Mouse (Mus musculus) layer of hippocampus, adult 2 months (tissue): ENCODE data around the gene Gpbp1l1. TPM values are rescaled to one million over a fixed set of nuclear protein-coding genes. Genes with fewer than 3 reads are reported as not detected.

Experiments
- DNase-seq, 2 experiments: peaks; one replicate each; pipeline ENCODE4 v3.0.0; 2022; ENCODE audit warnings: low spot score in 2 of 2
- H3K27ac ChIP-seq: fragments of 200-600 bp; 2 replicates; pipeline ENCODE4 v1.8.1; 2022
- H3K4me3 ChIP-seq: fragments of 200-600 bp; 2 replicates; pipeline ENCODE4 v1.8.1; 2022; ENCODE audit warnings: mild to moderate bottlenecking
- CTCF ChIP-seq: fragments of 200-600 bp; conservative IDR thresholded peaks from 2 replicates; pipeline ENCODE4 v1.8.1; 2022; ENCODE audit warnings: antibody characterized with exemption, mild to moderate bottlenecking, moderate library complexity
- long read RNA-seq, 2 experiments: library from polyadenylated mRNA; stranded (forward); transcript quantifications; one replicate each; pipeline ENCODE4 v2.0.0; 2021; ENCODE audit warnings: borderline mapping rate in 2 of 2
- total RNA-seq, 2 experiments: library from RNA; stranded (reverse); gene quantifications; 2 replicates each; pipeline ENCODE4 v1.2.3; 2021

The Gpbp1l1 gene
- 10 to 100 TPM; 38.2 to 45.0 TPM for total RNA-seq
- long read RNA-seq, experiment 1, transcript Gpbp1l1-201 (12 exons, 3,588 nt) = major isoform, 18 of 21 reads
- long read RNA-seq, experiment 1, partial matches to known transcripts = 1 of 21 reads
- long read RNA-seq, experiment 1, other reads (novel, unspliced or antisense) = 2 of 21 reads
- long read RNA-seq, experiment 2, transcript Gpbp1l1-201 (12 exons, 3,588 nt) = major isoform, 9 of 13 reads
- long read RNA-seq, experiment 2, partial matches to known transcripts = 0 of 13 reads
- long read RNA-seq, experiment 2, other reads (novel, unspliced or antisense) = 4 of 13 reads

DNA sequence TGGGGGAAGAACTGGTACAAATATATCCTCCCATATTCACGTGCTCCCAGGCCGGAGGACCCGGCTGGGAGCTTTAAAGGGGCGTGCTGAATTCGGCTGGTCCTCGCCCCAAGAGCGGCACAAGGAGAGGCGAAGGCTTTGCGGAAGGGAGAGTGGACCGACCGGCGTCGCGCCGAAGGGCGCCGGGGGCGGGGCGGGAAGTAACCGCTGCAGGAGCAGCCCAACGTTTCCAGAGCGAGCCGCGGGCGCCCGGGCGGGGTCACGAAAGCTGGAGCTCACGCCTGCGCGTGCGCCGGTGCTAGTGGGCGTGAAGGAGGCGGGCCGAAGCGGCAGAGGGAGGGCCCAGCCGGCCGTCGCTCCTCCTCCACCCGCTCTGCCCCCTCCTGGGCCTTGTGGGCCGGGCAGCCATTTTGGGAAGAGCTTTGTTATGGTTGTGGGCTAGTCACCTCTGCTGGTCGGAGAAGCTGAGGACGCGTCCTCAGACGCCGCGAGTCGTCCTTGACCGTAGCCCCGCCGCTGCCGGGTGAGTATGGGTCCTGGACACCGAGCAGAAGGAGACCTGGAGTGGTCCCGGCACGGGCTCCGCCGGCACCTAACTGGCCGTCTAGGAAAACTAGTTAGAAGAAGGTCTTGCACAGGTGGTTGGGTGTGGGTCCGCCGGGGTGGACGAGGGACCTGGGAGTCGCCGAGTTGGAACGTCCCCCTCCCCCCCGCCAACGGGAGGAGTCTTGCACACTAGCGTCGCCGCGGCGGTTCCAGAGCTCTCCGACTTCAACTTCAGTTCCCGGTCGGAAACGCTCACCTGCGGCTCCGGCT is at the start of gene Gpbp1l1:
Gene Gpbp1l1, plus strand, starts transcription at position 353 of the 816 bp plus-strand sequence.
- peak within 1 kb of the TSS; percentile 97 for H3K27ac ChIP-seq
- peak; percentile 68 for TF ChIP-seq CTCF
- H3K4me3 ChIP-seq = peak within 1 kb of the TSS; percentile 79
- peak; percentile 98 for DNase-seq

DNA sequence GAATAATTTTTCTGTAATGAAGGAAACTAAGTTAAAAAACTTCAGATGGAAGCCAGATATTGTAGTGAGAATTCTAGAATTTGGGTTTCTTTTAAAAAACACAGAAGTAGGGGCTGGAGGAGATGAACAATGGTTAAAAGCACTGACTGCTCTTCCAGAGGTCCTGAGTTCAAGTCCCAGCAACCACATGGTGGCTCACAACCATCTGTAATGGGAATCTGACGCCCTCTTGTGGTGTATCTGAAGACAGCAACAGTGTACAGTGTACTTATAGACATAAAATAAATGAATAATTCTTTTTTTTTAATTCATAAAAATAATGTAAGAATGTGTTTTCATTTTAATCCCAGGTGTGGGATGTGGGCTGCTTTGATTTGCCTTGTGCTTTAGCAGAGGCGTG is 26.3 kb upstream of the Gpbp1l1 start:
- Histone ChIP-seq H3K4me3 (no peak overlapping the region), H3K27ac (no peak overlapping the region)
- DNase-seq = no peak
- TF ChIP-seq CTCF = peak; percentile 61

DNA sequence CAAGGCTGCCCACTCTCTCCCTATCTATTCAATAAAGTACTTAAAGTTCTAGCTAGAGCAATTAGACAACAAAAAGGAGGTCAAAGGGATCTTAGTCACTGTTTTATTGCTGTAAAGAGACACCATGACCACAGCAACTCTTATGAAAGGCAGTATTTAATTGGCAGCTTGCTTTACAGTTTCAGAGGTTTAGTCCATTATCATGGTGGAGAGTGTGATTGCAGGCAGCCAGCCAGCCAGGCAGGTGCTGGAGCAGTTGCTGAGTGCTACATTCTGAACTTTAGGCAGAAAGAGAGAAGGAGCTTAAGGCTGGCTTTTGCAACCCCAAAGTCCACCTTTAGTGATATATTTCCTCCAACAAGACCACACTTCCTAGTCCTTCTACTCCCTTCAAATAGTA is 21.1 kb upstream of the Gpbp1l1 start:
- no peak for DNase-seq
- H3K4me3 ChIP-seq = no peak overlapping the region
- no peak overlapping the region for H3K27ac ChIP-seq
- no peak for TF ChIP-seq CTCF

DNA sequence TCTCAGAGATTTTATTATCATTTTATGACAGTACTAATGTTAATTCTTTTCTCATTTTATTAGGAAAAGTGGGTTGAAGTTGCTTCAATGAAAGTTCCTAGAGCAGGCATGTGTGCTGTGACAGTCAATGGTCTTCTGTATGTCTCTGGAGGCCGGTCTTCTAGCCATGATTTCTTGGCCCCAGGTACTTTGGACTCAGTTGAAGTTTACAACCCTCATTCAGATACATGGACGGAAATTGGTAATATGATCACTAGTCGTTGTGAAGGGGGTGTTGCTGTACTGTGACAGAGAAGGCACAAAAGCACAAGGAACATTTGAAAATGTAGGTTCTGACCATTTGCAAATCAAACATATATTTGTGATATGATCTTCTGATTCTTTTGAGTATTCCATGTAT is 19.7 kb upstream of the Gpbp1l1 start:
- no peak for DNase-seq
- no peak for TF ChIP-seq CTCF
- Histone ChIP-seq H3K4me3 (no peak overlapping the region), H3K27ac (no peak overlapping the region)

DNA sequence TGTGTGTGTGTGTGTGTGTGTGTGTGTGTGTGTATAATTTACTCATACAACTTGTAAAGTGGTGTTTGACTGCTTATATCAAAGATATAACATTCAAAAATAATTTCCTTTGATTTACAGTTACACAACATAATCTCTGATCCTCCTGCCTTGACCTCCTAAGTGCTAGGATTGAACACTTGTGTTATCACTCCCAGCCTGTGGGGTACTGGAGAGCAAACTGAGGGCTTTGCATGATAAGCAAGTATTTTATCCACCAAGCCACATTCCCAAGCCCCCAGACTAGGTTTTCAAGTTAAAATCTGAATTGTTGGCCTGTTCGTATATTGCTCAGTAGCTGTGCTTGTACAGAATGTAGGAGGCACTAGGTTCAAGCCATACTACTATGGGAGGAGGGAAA is 7.0 kb upstream of the Gpbp1l1 start:
- DNase-seq = no peak
- Histone ChIP-seq H3K4me3 (no peak overlapping the region), H3K27ac (no peak overlapping the region)
- no peak for TF ChIP-seq CTCF

DNA sequence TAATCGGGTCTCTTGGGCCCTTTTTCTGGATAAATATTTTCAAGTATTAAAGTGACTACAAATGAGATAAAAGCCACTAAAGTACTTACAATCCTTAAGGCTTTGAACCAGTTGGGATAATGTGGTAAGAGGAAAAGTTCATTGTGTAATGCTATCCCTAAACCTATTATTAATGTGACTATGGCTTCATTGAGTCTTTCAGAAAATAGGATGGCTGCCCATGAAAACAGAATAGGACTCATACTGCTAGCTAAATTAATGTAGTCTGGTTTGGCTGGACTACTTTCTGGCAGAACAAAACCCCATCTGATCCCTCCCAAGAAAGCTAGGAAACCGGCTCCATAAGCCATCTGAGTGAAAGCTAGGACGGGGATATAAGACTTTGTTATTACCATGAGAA is 4.4 kb upstream of the Gpbp1l1 start:
- TF ChIP-seq CTCF = no peak
- no peak for DNase-seq
- Histone ChIP-seq H3K4me3 (no peak overlapping the region), H3K27ac (no peak overlapping the region)

DNA sequence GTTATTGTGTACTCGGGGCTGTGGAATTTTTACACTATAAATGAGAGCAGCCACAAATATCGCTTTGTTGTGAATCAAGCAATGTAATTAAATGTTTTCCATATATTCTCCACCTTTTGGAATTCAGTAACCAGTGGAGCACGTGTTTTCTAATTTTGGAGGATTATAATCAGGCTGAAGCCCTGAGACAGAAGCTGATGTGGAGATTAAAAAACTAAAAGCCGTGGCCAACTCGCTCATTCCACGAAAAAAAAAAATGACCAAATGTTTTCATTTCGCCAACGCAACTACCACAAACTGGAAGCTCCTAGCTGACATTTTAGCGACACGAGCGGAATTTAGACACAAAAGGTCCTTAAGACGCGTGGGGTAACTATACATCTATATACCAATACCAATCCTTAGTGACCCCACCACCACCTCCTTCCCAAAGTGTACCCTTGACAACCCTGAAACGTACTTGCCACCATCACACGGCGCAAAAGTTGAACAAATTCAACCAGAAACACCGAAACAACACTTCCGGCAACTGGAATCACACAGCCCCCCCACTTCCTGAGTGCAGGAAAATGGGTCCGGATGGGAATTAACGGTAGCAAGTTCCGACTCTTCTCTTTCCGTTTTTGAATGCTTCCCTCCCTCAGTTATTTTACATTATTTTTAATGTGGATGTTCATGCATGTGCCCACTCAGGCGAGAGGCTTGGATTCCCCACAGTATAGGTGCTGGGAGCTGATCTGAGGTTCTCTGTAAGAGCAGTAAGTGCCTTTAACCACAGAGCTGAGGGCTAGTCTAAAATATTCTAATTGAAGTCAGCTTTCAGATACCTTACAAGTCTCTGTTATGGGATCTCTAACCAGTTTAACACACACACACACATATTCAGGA is 1.8 kb upstream of the Gpbp1l1 start, which contains the start of gene Tmem69:
Gene Tmem69, minus strand, starts transcription at position 524 of the 888 bp plus-strand sequence.
- TF ChIP-seq CTCF = no peak
- Histone ChIP-seq H3K4me3 (peak within 1 kb of the TSS; percentile 79), H3K27ac (peak within 1 kb of the TSS; percentile 97)
- DNase-seq = peak; percentile 81 to 83

DNA sequence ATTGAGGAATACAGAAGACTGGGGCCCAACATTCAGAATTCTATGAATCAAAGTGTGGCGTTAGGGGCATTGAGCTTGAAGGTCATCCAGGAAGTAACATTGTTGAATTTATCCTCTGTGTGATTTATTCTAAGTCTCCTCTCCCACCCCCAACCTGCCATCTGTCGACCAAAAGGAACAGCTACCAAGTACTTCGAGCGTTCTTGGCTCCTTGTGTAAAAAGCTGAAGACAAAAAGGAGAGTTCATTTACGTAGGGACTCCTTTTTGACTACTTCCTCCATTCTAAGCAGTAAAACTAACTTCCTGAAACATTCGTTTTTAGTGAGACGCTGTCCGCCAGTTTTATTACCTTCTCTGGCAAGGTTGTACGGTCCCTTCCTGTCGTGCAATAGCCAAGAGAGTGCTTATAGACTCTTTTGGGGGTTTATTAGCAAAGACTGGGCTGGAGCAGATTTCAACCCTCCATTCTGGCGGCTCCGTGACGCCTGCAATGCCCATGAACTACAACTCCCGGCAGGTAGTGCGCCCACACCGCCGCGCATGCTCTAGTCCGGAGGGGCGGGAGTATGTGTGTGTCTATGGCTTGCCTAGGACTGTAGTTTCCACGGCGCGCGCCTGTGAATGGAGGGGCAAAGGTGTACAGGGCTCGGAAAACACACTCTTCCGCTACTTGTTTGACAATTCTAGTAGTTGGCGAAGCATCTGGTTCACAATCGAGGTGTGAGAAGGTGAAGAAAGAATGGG is 725 bp upstream of the Gpbp1l1 start:
- Histone ChIP-seq H3K27ac (peak overlapping the region; percentile 97), H3K4me3 (peak overlapping the region; percentile 79)
- TF ChIP-seq CTCF = no peak
- DNase-seq = peak; percentile 93 to 95

DNA sequence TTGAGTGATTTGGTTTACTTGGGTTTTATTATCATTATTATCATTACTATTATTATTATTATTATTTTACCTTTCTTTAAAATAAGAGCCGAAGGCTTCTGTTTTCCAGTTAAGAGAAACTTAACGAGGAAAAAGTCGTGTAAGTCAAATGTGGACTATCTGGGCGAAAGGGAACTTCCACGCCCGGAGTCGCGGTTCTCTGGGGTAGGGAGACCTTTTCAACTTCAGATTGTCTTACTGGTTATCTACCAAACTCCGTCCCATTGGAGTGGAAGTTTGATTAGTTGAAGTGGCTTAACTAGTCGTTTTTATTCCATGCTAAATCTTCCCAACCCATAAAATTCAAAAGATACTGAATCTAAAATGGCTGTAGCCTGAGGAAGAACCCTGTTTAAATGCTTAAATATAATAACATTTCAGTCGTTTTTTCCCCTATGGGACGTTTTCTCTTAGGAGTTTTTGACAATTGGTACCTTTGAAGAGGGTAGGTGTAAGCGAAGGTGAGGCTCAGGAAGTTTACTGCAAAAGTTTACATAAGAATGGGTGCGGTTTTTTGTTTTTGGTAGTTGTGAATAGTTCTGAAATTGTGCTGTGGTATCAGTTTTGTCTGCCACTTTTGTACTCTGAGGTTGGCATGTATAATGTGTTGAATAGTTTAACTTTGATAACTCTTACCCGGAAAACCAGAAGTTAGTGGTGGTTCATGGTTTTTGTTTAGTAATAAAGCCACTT is 859 bp downstream of the Gpbp1l1 start:
- peak overlapping the region; percentile 97 for H3K27ac ChIP-seq
- no peak for TF ChIP-seq CTCF
- no peak for DNase-seq
- H3K4me3 ChIP-seq = peak overlapping the region; percentile 79

DNA sequence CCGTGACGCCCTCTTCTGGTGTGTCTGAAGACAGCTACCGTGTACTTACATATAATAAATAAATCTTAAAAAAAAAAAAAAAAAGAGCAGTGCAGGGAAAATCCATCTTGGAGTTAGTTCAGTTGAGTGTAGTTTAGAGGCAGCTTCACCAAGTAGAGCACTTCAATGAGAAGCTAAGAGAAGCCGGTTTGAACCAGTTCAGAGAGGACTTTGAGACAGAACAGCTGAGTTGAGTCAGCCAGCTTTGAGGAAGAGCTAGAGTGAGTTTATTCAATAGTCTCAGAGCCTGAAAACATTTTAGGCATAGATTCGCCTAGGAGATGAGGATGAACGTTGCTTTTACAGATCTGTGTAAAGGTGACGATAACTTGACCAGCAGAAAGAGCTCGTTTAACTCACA is 38.3 kb downstream of the Gpbp1l1 start:
- Histone ChIP-seq H3K27ac (no peak overlapping the region), H3K4me3 (no peak overlapping the region)
- no peak for DNase-seq
- peak; percentile 21 for TF ChIP-seq CTCF

DNA sequence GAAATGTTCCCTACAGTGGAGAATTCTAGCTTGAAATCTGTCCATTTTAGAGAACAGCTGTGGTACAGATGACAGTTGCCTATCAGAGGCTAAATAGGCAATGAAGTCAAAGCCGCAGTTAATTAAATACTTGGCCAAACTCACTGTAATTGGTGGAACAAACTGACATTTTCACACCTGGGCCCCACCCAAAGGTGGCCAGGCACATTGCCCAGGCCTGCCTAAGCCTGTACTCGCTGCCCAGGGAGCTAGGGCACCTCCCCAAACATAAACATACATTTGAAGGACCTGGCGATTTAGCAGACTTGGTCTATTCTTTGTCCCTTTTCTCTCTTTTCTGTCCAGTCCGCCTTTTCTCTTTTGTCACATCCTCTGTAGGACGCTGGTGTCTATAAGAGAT is 38.9 kb downstream of the Gpbp1l1 start, which contains the start of gene Ccdc17:
Gene Ccdc17, plus strand, starts transcription at position 276 of the 400 bp plus-strand sequence.
- no peak for TF ChIP-seq CTCF
- peak within 1 kb of the TSS; percentile 88 for H3K27ac ChIP-seq
- no peak for DNase-seq
- H3K4me3 ChIP-seq = peak within 1 kb of the TSS; percentile 92
